Mouse (Mus musculus): Measurements from ENCODE around the gene Nbl1. TPM values are rescaled to one million over a fixed set of nuclear protein-coding genes. Genes with fewer than 3 reads are reported as not detected.

Nbl1 gene
- total and polyA plus RNA-seq, 3 experiments, result 21.9 to 29.1 (median 24.0) TPM

- no peak overlapping the region for H3K9ac ChIP-seq (ENCODE audit: low read depth, low read length)
- H3K27ac ChIP-seq, result no peak overlapping the region
- no peak overlapping the region for H3K4me3 ChIP-seq
- intact Hi-C loops (cut with DNase I), result no loop called here
- no peaks in the 10 kb centered on the region for H3K27me3 ChIP-seq (ENCODE audit: control insufficient read depth, insufficient read depth, low read length)
- H3K36me3 ChIP-seq (ENCODE audit: control insufficient read depth, insufficient read depth, low read length), result peaks cover 13% of the 10 kb centered on the region
- no peak for DNase-seq
- H3K4me1 ChIP-seq (ENCODE audit: control insufficient read depth, insufficient read depth, low read length), result peaks cover 10% of the 10 kb centered on the region
- H3K79me2 ChIP-seq (replicated peaks; ENCODE audit: control insufficient read depth, insufficient read depth, low read length), result peaks cover 21% of the 10 kb centered on the region
- 93% methylated on average over 4 of the region's 4 CpGs for WGBS
- TF ChIP-seq EP300 (IDR thresholded peaks at IDR 0.05; ENCODE audit: insufficient read depth, low read depth, low read length), result no peak
- TF ChIP-seq CTCF (IDR thresholded peaks at IDR 0.05), result no peak
- TF ChIP-seq POLR2A (IDR thresholded peaks at IDR 0.05; ENCODE audit: insufficient read depth, low read depth, low read length), result no peak
Observed at GRCm38 (mm10) chr4:139122557-139122956, 29.8 kb upstream of the Nbl1 start.

- peaks cover 20% of the 10 kb centered on the region for H3K79me2 ChIP-seq (replicated peaks; ENCODE audit: control insufficient read depth, insufficient read depth, low read length)
- WGBS, result 51% methylated on average over 7 of the region's 7 CpGs
- intact Hi-C loops (cut with DNase I), result no loop called here
- H3K9ac ChIP-seq (ENCODE audit: low read depth, low read length), result no peak overlapping the region
- no peaks in the 10 kb centered on the region for H3K27me3 ChIP-seq (ENCODE audit: control insufficient read depth, insufficient read depth, low read length)
- no peak for DNase-seq
- H3K36me3 ChIP-seq (ENCODE audit: control insufficient read depth, insufficient read depth, low read length), result peaks cover 18% of the 10 kb centered on the region
- peaks cover 14% of the 10 kb centered on the region for H3K4me1 ChIP-seq (ENCODE audit: control insufficient read depth, insufficient read depth, low read length)
- TF ChIP-seq EP300 (IDR thresholded peaks at IDR 0.05; ENCODE audit: insufficient read depth, low read depth, low read length), result no peak
- TF ChIP-seq POLR2A (IDR thresholded peaks at IDR 0.05; ENCODE audit: insufficient read depth, low read depth, low read length), result no peak
- no peak for TF ChIP-seq CTCF (IDR thresholded peaks at IDR 0.05)
- H3K27ac ChIP-seq, result no peak overlapping the region
- H3K4me3 ChIP-seq, result no peak overlapping the region
Observed at GRCm38 (mm10) chr4:139120998-139121397, 28.2 kb upstream of the Nbl1 start.

GRCm38 (mm10) chr4:139120281-139120814 is 27.6 kb upstream of the Nbl1 start:
- H3K79me2 ChIP-seq (replicated peaks; ENCODE audit: control insufficient read depth, insufficient read depth, low read length), result peaks cover 18% of the 10 kb centered on the region
- 68% methylated on average over 4 of the region's 4 CpGs for WGBS
- no peak overlapping the region for H3K27ac ChIP-seq
- DNase-seq, result no peak
- H3K4me1 ChIP-seq (ENCODE audit: control insufficient read depth, insufficient read depth, low read length), result peaks cover 16% of the 10 kb centered on the region
- H3K36me3 ChIP-seq (ENCODE audit: control insufficient read depth, insufficient read depth, low read length), result peaks cover 18% of the 10 kb centered on the region
- TF ChIP-seq POLR2A (IDR thresholded peaks at IDR 0.05; ENCODE audit: insufficient read depth, low read depth, low read length) (no peak), EP300 (IDR thresholded peaks at IDR 0.05; ENCODE audit: insufficient read depth, low read depth, low read length) (no peak), CTCF (IDR thresholded peaks at IDR 0.05) (no peak)
- H3K9ac ChIP-seq (ENCODE audit: low read depth, low read length), result no peak overlapping the region
- intact Hi-C loops (cut with DNase I), result no loop called here
- no peaks in the 10 kb centered on the region for H3K27me3 ChIP-seq (ENCODE audit: control insufficient read depth, insufficient read depth, low read length)
- no peak overlapping the region for H3K4me3 ChIP-seq

GRCm38 (mm10) chr4:139116356-139117063 is 23.7 kb upstream of the Nbl1 start:
- no peak overlapping the region for H3K27ac ChIP-seq
- intact Hi-C loops (cut with DNase I), result no loop called here
- peaks cover 19% of the 10 kb centered on the region for H3K36me3 ChIP-seq (ENCODE audit: control insufficient read depth, insufficient read depth, low read length)
- DNase-seq, result no peak
- H3K27me3 ChIP-seq (ENCODE audit: control insufficient read depth, insufficient read depth, low read length), result no peaks in the 10 kb centered on the region
- H3K4me1 ChIP-seq (ENCODE audit: control insufficient read depth, insufficient read depth, low read length), result peaks cover 26% of the 10 kb centered on the region
- TF ChIP-seq CTCF (IDR thresholded peaks at IDR 0.05) (no peak), POLR2A (IDR thresholded peaks at IDR 0.05; ENCODE audit: insufficient read depth, low read depth, low read length) (no peak), EP300 (IDR thresholded peaks at IDR 0.05; ENCODE audit: insufficient read depth, low read depth, low read length) (no peak)
- peaks cover 14% of the 10 kb centered on the region for H3K79me2 ChIP-seq (replicated peaks; ENCODE audit: control insufficient read depth, insufficient read depth, low read length)
- whole genome bisulfite sequencing, result 68% methylated on average over 3 of the region's 3 CpGs
- no peak overlapping the region for H3K4me3 ChIP-seq
- H3K9ac ChIP-seq (ENCODE audit: low read depth, low read length), result no peak overlapping the region

- H3K4me3 ChIP-seq, result no peak overlapping the region
- TF ChIP-seq CTCF (IDR thresholded peaks at IDR 0.05) (peak; percentile 36), POLR2A (IDR thresholded peaks at IDR 0.05; ENCODE audit: insufficient read depth, low read depth, low read length) (no peak)
- H3K36me3 ChIP-seq (ENCODE audit: control insufficient read depth, insufficient read depth, low read length), result peaks cover 19% of the 10 kb centered on the region
- intact Hi-C loops (cut with DNase I), result no loop called here
- H3K27me3 ChIP-seq (ENCODE audit: control insufficient read depth, insufficient read depth, low read length), result no peaks in the 10 kb centered on the region
- 92% methylated on average over 5 of the region's 5 CpGs for WGBS
- peaks cover 12% of the 10 kb centered on the region for H3K79me2 ChIP-seq (replicated peaks; ENCODE audit: control insufficient read depth, insufficient read depth, low read length)
- H3K9ac ChIP-seq (ENCODE audit: low read depth, low read length), result no peak overlapping the region
- no peak overlapping the region for H3K27ac ChIP-seq
- H3K4me1 ChIP-seq (ENCODE audit: control insufficient read depth, insufficient read depth, low read length), result peaks cover 28% of the 10 kb centered on the region
- DNase-seq, result no peak
Observed at GRCm38 (mm10) chr4:139115721-139116120, 22.9 kb upstream of the Nbl1 start.

GRCm38 (mm10) chr4:139112482-139112881 is 19.7 kb upstream of the Nbl1 start:
- Histone ChIP-seq H3K36me3 (ENCODE audit: control insufficient read depth, insufficient read depth, low read length) (peaks cover 5% of the 10 kb centered on the region), H3K4me3 (no peak overlapping the region), H3K27ac (no peak overlapping the region), H3K79me2 (replicated peaks; ENCODE audit: control insufficient read depth, insufficient read depth, low read length) (peaks cover 12% of the 10 kb centered on the region), H3K4me1 (ENCODE audit: control insufficient read depth, insufficient read depth, low read length) (peaks cover 31% of the 10 kb centered on the region), H3K27me3 (ENCODE audit: control insufficient read depth, insufficient read depth, low read length) (no peaks in the 10 kb centered on the region), H3K9ac (ENCODE audit: low read depth, low read length) (no peak overlapping the region)
- TF ChIP-seq CTCF (IDR thresholded peaks at IDR 0.05) (no peak), EP300 (IDR thresholded peaks at IDR 0.05; ENCODE audit: insufficient read depth, low read depth, low read length) (no peak), POLR2A (IDR thresholded peaks at IDR 0.05; ENCODE audit: insufficient read depth, low read depth, low read length) (no peak)
- WGBS, result 67% methylated on average over 3 of the region's 3 CpGs
- intact Hi-C loops (cut with DNase I), result no loop called here
- DNase-seq, result no peak
